Mouse (Mus musculus): ENCODE results near the gene Gm21789. TPM values are rescaled to one million over a fixed set of nuclear protein-coding genes. Genes with fewer than 3 reads are reported as not detected.
"Not testable (repeated sequence)": the region's sequence is repeated elsewhere in the genome, so short reads cannot be mapped to it uniquely, and the experiment has no call there.

The Gm21789 gene
- polyA plus RNA-seq (2015; fragmentation: Nextera tagmentation; extraction: Ambion mirVana) = not detected in 2 replicates

DNA sequence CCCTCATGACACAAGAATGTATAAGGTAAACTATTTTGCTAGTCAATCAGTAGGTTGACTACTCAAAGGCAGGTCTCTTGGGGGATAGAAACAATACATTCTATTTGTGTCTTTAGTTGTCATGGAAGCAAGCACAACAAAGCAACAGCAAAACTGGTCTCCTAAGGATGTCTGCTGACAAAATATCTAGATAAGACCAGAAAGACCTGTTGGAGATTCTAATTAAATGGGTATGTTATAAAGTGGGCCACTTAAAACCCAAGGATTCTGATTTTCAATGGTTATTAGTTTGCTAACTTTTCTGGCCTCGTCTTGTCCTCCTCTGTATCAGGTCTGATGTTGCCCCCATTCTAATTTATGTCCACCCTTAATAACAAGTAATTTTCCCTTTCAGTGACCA lies at the start of gene Gm21789:
Gm21789 (plus strand) TSS at position 301 of the 400 bp plus-strand sequence.
- not testable (repeated sequence) for DNase-seq (ENCODE audit: low spot score)

DNA sequence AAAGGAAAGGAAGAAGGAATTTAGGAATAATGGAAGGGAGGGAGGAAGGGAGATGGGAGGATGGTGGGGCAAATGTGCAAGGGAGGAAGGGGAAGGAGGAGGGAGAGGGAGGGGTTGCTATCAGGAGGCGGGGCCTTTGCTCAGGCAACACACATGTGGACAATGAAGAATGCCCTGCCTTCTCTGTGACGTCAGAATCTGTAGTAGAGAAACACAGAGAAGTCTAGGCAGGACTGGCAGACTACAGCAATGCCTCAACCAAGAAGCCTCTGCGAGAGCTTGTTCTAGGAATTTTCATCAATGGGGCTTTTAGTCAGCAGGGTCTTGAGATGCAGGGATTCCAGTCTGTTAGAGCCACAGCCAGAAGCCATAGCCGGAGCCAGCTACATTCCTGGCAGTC lies 47.2 kb upstream of the Gm21789 start, which contains the start of gene Btbd35f30:
Btbd35f30 (plus strand) TSS at position 301 of the 400 bp plus-strand sequence.
- not testable (repeated sequence) for DNase-seq (ENCODE audit: low spot score)

DNA sequence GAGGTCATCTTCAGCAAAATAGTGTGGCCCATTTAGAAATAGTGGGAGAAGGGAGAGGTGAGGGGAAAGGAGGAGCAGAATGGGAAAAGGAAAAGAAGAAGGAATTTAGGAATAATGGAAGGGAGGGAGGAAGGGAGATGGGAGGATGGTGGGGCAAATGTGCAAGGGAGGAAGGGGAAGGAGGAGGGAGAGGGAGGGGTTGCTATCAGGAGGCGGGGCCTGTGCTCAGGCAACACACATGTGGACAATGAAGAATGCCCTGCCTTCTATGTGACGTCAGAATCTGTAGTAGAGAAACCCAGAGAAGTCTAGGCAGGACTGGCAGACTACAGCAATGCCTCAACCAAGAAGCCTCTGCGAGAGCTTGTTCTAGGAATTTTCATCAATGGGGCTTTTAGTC lies 32.0 kb downstream of the Gm21789 start, which contains the start of gene Btbd35f5:
Btbd35f5 (plus strand) TSS at position 301 of the 400 bp plus-strand sequence.
- DNase-seq (ENCODE audit: low spot score) = not testable (repeated sequence)

Other genes starting within 250 kb of the Gm21789 start
- not detected in 2 replicates for gene Btbd35f21, start 215.7 kb upstream of the Gm21789 start, polyA plus RNA-seq (2015; fragmentation: Nextera tagmentation; extraction: Ambion mirVana)
- gene Btbd35f30, start 47.1 kb upstream of the Gm21789 start, polyA plus RNA-seq (2015; fragmentation: Nextera tagmentation; extraction: Ambion mirVana) = not detected in 2 replicates
- gene Btbd35f5, start 32.1 kb downstream of the Gm21789 start, polyA plus RNA-seq (2015; fragmentation: Nextera tagmentation; extraction: Ambion mirVana) = not detected in 2 replicates